Mouse (Mus musculus): ENCODE results near the gene Cfdp1. TPM values are rescaled to one million over a fixed set of nuclear protein-coding genes. Genes with fewer than 3 reads are reported as not detected.

The Cfdp1 gene
- polyA plus RNA-seq (2014; fragmentation: Illumina TruSeq; extraction: RNeasy Lipid Tissue Mini Kit (QIAGEN cat#74804); ENCODE audit: low read depth, low replicate concordance): 119 TPM

GRCm38 (mm10) chr8:111853861-111854501, at the start of gene Cfdp1:
Gene Cfdp1 (minus strand): TSS chr8:111854291.

GRCm38 (mm10) chr8:111876355-111876948, 22.4 kb upstream of the Cfdp1 start, which contains the start of gene Tmem170:
Gene Tmem170 (minus strand): TSS chr8:111876750.

GRCm38 (mm10) chr8:111743792-111744696, 110.0 kb downstream of the Cfdp1 start, which contains the start of gene Bcar1:
Gene Bcar1 (minus strand): TSS chr8:111743809.

Other genes starting within 250 kb of the Cfdp1 start
- 0.81 TPM for gene Ldhd, start 223.9 kb downstream of the Cfdp1 start, polyA plus RNA-seq (2014; fragmentation: Illumina TruSeq; extraction: RNeasy Lipid Tissue Mini Kit (QIAGEN cat#74804); ENCODE audit: low read depth, low replicate concordance)
- 6.8 TPM for gene Zfp1, start 210.9 kb downstream of the Cfdp1 start, polyA plus RNA-seq (2014; fragmentation: Illumina TruSeq; extraction: RNeasy Lipid Tissue Mini Kit (QIAGEN cat#74804); ENCODE audit: low read depth, low replicate concordance)
- gene Ctrb1, start 163.3 kb downstream of the Cfdp1 start, polyA plus RNA-seq (2014; fragmentation: Illumina TruSeq; extraction: RNeasy Lipid Tissue Mini Kit (QIAGEN cat#74804); ENCODE audit: low read depth, low replicate concordance): not detected
- gene Bcar1, start 110.5 kb downstream of the Cfdp1 start, polyA plus RNA-seq (2014; fragmentation: Illumina TruSeq; extraction: RNeasy Lipid Tissue Mini Kit (QIAGEN cat#74804); ENCODE audit: low read depth, low replicate concordance): 0.64 TPM
- gene Tmem170, start 22.5 kb upstream of the Cfdp1 start, polyA plus RNA-seq (2014; fragmentation: Illumina TruSeq; extraction: RNeasy Lipid Tissue Mini Kit (QIAGEN cat#74804); ENCODE audit: low read depth, low replicate concordance): 21.2 TPM
- 0.21 TPM for gene Chst5, start 56.2 kb upstream of the Cfdp1 start, polyA plus RNA-seq (2014; fragmentation: Illumina TruSeq; extraction: RNeasy Lipid Tissue Mini Kit (QIAGEN cat#74804); ENCODE audit: low read depth, low replicate concordance)
- 9.0 TPM for gene Tmem231, start 79.6 kb upstream of the Cfdp1 start, polyA plus RNA-seq (2014; fragmentation: Illumina TruSeq; extraction: RNeasy Lipid Tissue Mini Kit (QIAGEN cat#74804); ENCODE audit: low read depth, low replicate concordance)
- gene Gabarapl2, start 86.4 kb upstream of the Cfdp1 start, polyA plus RNA-seq (2014; fragmentation: Illumina TruSeq; extraction: RNeasy Lipid Tissue Mini Kit (QIAGEN cat#74804); ENCODE audit: low read depth, low replicate concordance): 28.0 TPM
- 2.9 TPM for gene Adat1, start 138.0 kb upstream of the Cfdp1 start, polyA plus RNA-seq (2014; fragmentation: Illumina TruSeq; extraction: RNeasy Lipid Tissue Mini Kit (QIAGEN cat#74804); ENCODE audit: low read depth, low replicate concordance)
- 38.7 TPM for gene Kars, start 157.0 kb upstream of the Cfdp1 start, polyA plus RNA-seq (2014; fragmentation: Illumina TruSeq; extraction: RNeasy Lipid Tissue Mini Kit (QIAGEN cat#74804); ENCODE audit: low read depth, low replicate concordance)
- 7.8 TPM for gene Terf2ip, start 157.1 kb upstream of the Cfdp1 start, polyA plus RNA-seq (2014; fragmentation: Illumina TruSeq; extraction: RNeasy Lipid Tissue Mini Kit (QIAGEN cat#74804); ENCODE audit: low read depth, low replicate concordance)
- gene Gm6793, start 160.7 kb upstream of the Cfdp1 start, polyA plus RNA-seq (2014; fragmentation: Illumina TruSeq; extraction: RNeasy Lipid Tissue Mini Kit (QIAGEN cat#74804); ENCODE audit: low read depth, low replicate concordance): 0.74 TPM